Mouse (Mus musculus): ENCODE measurements around the gene Tyro3.

Tyro3 gene

GRCm38 (mm10) chr2:119864484-119864883 lies 67.0 kb downstream of the Tyro3 start:
- DNase-seq = no peak
